Mouse (Mus musculus) layer of hippocampus, adult 9-11 months (tissue): ENCODE measurements around the gene Kirrel3.

Experiments used
- DNase-seq: peaks from one replicate; pipeline ENCODE4 v3.0.0; 2022

The Kirrel3 gene

GRCm38 (mm10) chr9:34911838-34912237, 426.1 kb downstream of the Kirrel3 start:
- DNase-seq, result peak; percentile 66

GRCm38 (mm10) chr9:34912273-34912972, 426.7 kb downstream of the Kirrel3 start:
- DNase-seq, result no peak

- DNase-seq, result no peak
These were observed 427.3 kb downstream of the Kirrel3 start for GRCm38 (mm10) chr9:34912996-34913395.

GRCm38 (mm10) chr9:34918976-34919375, 433.3 kb downstream of the Kirrel3 start:
- no peak for DNase-seq

- DNase-seq, result no peak
These were observed 434.4 kb downstream of the Kirrel3 start for GRCm38 (mm10) chr9:34920116-34920515.

GRCm38 (mm10) chr9:34921941-34922340, 436.2 kb downstream of the Kirrel3 start:
- DNase-seq, result no peak

GRCm38 (mm10) chr9:34922716-34923115, 437.0 kb downstream of the Kirrel3 start:
- DNase-seq, result no peak

GRCm38 (mm10) chr9:34923134-34923931, 437.6 kb downstream of the Kirrel3 start:
- no peak for DNase-seq

- DNase-seq, result no peak
These were observed 439.9 kb downstream of the Kirrel3 start for GRCm38 (mm10) chr9:34925616-34926015.

GRCm38 (mm10) chr9:34930371-34930770, 444.7 kb downstream of the Kirrel3 start:
- no peak for DNase-seq

- no peak for DNase-seq
These were observed 452.4 kb downstream of the Kirrel3 start for GRCm38 (mm10) chr9:34938140-34938539.

GRCm38 (mm10) chr9:34939621-34940020, 453.9 kb downstream of the Kirrel3 start:
- DNase-seq, result no peak

GRCm38 (mm10) chr9:34942122-34942831, 456.6 kb downstream of the Kirrel3 start:
- no peak for DNase-seq

- DNase-seq, result no peak
These were observed 457.3 kb downstream of the Kirrel3 start for GRCm38 (mm10) chr9:34942996-34943395.

- no peak for DNase-seq
These were observed 459.6 kb downstream of the Kirrel3 start for GRCm38 (mm10) chr9:34945301-34945700.

GRCm38 (mm10) chr9:34947258-34947657, 461.6 kb downstream of the Kirrel3 start:
- no peak for DNase-seq

- DNase-seq, result no peak
These were observed 462.0 kb downstream of the Kirrel3 start for GRCm38 (mm10) chr9:34947717-34948116.

GRCm38 (mm10) chr9:34953420-34953819, 467.7 kb downstream of the Kirrel3 start:
- no peak for DNase-seq

- no peak for DNase-seq
These were observed 468.5 kb downstream of the Kirrel3 start for GRCm38 (mm10) chr9:34954212-34954611.

- DNase-seq, result no peak
These were observed 470.8 kb downstream of the Kirrel3 start for GRCm38 (mm10) chr9:34956512-34956911.

- DNase-seq, result peak; percentile 62
These were observed 472.0 kb downstream of the Kirrel3 start for GRCm38 (mm10) chr9:34957691-34958090.

GRCm38 (mm10) chr9:34958183-34958830, 472.6 kb downstream of the Kirrel3 start:
- DNase-seq, result peak; percentile 72

GRCm38 (mm10) chr9:34960736-34961135, 475.0 kb downstream of the Kirrel3 start:
- no peak for DNase-seq
